Mouse (Mus musculus): ENCODE results near the gene Ppih. TPM values are rescaled to one million over a fixed set of nuclear protein-coding genes. Genes with fewer than 3 reads are reported as not detected.

Gene Ppih
- 88.1 and 93.4 TPM in 2 replicates for polyA plus RNA-seq (2016; fragmentation: Nextera tagmentation; extraction: Ambion mirVana)

GRCm38 (mm10) chr4:119320131-119320830 lies at the start of gene Ppih:
Gene Ppih, minus strand, starts transcription at chr4:119320546.
- peaks cover 19% of the 10 kb centered on the region for H3K4me1 ChIP-seq
- peak; percentile 96 for ATAC-seq
- peak within 1 kb of the TSS; percentile 86 for H3K4me2 ChIP-seq
- H3K36me3 ChIP-seq: peaks cover 42% of the 10 kb centered on the region
- peak within 1 kb of the TSS; percentile 93 for H3K4me3 ChIP-seq
- under 1% methylated on average over 44 of the region's 44 CpGs for WGBS (ENCODE audit: insufficient replicate concordance)
- peaks cover 23% of the 10 kb centered on the region for H3K27me3 ChIP-seq (replicated peaks)
- H3K9me3 ChIP-seq (replicated peaks): no peaks in the 10 kb centered on the region
- H3K9ac ChIP-seq: peak within 1 kb of the TSS; percentile 82
- H3K27ac ChIP-seq: peak within 1 kb of the TSS; percentile 75

- ATAC-seq: no peak
- Histone ChIP-seq H3K36me3 (no peaks in the 10 kb centered on the region), H3K4me3 (no peak overlapping the region), H3K9ac (no peak overlapping the region), H3K27ac (no peak overlapping the region), H3K27me3 (replicated peaks) (no peaks in the 10 kb centered on the region), H3K4me2 (no peak overlapping the region), H3K9me3 (replicated peaks) (no peaks in the 10 kb centered on the region), H3K4me1 (no peaks in the 10 kb centered on the region)
- WGBS (ENCODE audit: insufficient replicate concordance): 71% methylated on average over 6 of the region's 6 CpGs
Measured at GRCm38 (mm10) chr4:119369460-119369859, 49.1 kb upstream of the Ppih start.

GRCm38 (mm10) chr4:119366758-119367526 lies 46.6 kb upstream of the Ppih start:
- Histone ChIP-seq H3K4me1 (no peaks in the 10 kb centered on the region), H3K9me3 (replicated peaks) (no peaks in the 10 kb centered on the region), H3K4me2 (no peak overlapping the region), H3K4me3 (no peak overlapping the region), H3K27me3 (replicated peaks) (no peaks in the 10 kb centered on the region), H3K27ac (no peak overlapping the region), H3K36me3 (no peaks in the 10 kb centered on the region), H3K9ac (no peak overlapping the region)
- no peak for ATAC-seq
- 39% methylated on average over 4 of the region's 4 CpGs for WGBS (ENCODE audit: insufficient replicate concordance)

GRCm38 (mm10) chr4:119362231-119362630 lies 41.9 kb upstream of the Ppih start:
- Histone ChIP-seq H3K9me3 (replicated peaks) (no peaks in the 10 kb centered on the region), H3K36me3 (no peaks in the 10 kb centered on the region), H3K4me2 (no peak overlapping the region), H3K4me1 (0 out of 2 replicates have a peak, but pooled peaks cover 6% of the 10 kb centered on the region), H3K4me3 (no peak overlapping the region), H3K27me3 (replicated peaks) (peaks cover 22% of the 10 kb centered on the region), H3K27ac (no peak overlapping the region), H3K9ac (no peak overlapping the region)
- no peak for ATAC-seq
- WGBS (ENCODE audit: insufficient replicate concordance): 60% methylated on average over 3 of the region's 3 CpGs

GRCm38 (mm10) chr4:119359196-119359971 lies 39.0 kb upstream of the Ppih start:
- Histone ChIP-seq H3K4me2 (peak overlapping the region; percentile 67), H3K27me3 (replicated peaks) (peaks cover 37% of the 10 kb centered on the region), H3K9me3 (replicated peaks) (no peaks in the 10 kb centered on the region), H3K36me3 (no peaks in the 10 kb centered on the region), H3K27ac (no peak overlapping the region), H3K9ac (peak overlapping the region; percentile 39; the same call in 1 of the 2 replicates), H3K4me1 (0 out of 2 replicates have a peak, but pooled peaks cover 6% of the 10 kb centered on the region), H3K4me3 (peak overlapping the region; percentile 46)
- 9% methylated on average over 30 of the region's 30 CpGs for WGBS (ENCODE audit: insufficient replicate concordance)
- no peak for ATAC-seq

GRCm38 (mm10) chr4:119345508-119345907 lies 25.2 kb upstream of the Ppih start:
- Histone ChIP-seq H3K27me3 (replicated peaks) (no peaks in the 10 kb centered on the region), H3K36me3 (no peaks in the 10 kb centered on the region), H3K9ac (no peak overlapping the region), H3K4me1 (no peaks in the 10 kb centered on the region), H3K9me3 (replicated peaks) (no peaks in the 10 kb centered on the region), H3K4me3 (no peak overlapping the region), H3K27ac (no peak overlapping the region), H3K4me2 (no peak overlapping the region)
- 88% methylated on average over 6 of the region's 6 CpGs for WGBS (ENCODE audit: insufficient replicate concordance)
- ATAC-seq: no peak

- peak; percentile 49; the same call in 1 of the 2 replicates for ATAC-seq
- Histone ChIP-seq H3K27ac (no peak overlapping the region), H3K4me2 (no peak overlapping the region), H3K4me3 (no peak overlapping the region), H3K4me1 (no peaks in the 10 kb centered on the region), H3K36me3 (no peaks in the 10 kb centered on the region), H3K9me3 (replicated peaks) (no peaks in the 10 kb centered on the region), H3K9ac (no peak overlapping the region), H3K27me3 (replicated peaks) (no peaks in the 10 kb centered on the region)
- WGBS (ENCODE audit: insufficient replicate concordance): 3% methylated on average over 10 of the region's 10 CpGs
Measured at GRCm38 (mm10) chr4:119338861-119339361, 18.6 kb upstream of the Ppih start.

GRCm38 (mm10) chr4:119338422-119338821 lies 18.1 kb upstream of the Ppih start:
- H3K27ac ChIP-seq: no peak overlapping the region
- H3K36me3 ChIP-seq: no peaks in the 10 kb centered on the region
- H3K4me1 ChIP-seq: no peaks in the 10 kb centered on the region
- 64% methylated on average over 4 of the region's 4 CpGs for WGBS (ENCODE audit: insufficient replicate concordance)
- H3K27me3 ChIP-seq (replicated peaks): no peaks in the 10 kb centered on the region
- H3K4me2 ChIP-seq: no peak overlapping the region
- H3K9me3 ChIP-seq (replicated peaks): no peaks in the 10 kb centered on the region
- H3K4me3 ChIP-seq: no peak overlapping the region
- ATAC-seq: no peak
- H3K9ac ChIP-seq: no peak overlapping the region

- no peak overlapping the region for H3K27ac ChIP-seq
- no peak overlapping the region for H3K4me2 ChIP-seq
- WGBS (ENCODE audit: insufficient replicate concordance): 78% methylated on average over 6 of the region's 6 CpGs
- no peaks in the 10 kb centered on the region for H3K4me1 ChIP-seq
- no peaks in the 10 kb centered on the region for H3K36me3 ChIP-seq
- no peaks in the 10 kb centered on the region for H3K9me3 ChIP-seq (replicated peaks)
- no peak for ATAC-seq
- H3K4me3 ChIP-seq: no peak overlapping the region
- H3K27me3 ChIP-seq (replicated peaks): no peaks in the 10 kb centered on the region; the same call in 1 of the 2 replicates
- no peak overlapping the region for H3K9ac ChIP-seq
Measured at GRCm38 (mm10) chr4:119333487-119333886, 13.1 kb upstream of the Ppih start.

GRCm38 (mm10) chr4:119320896-119321550 lies 677 bp upstream of the Ppih start:
- peak overlapping the region; percentile 82; the same call in 1 of the 2 replicates for H3K9ac ChIP-seq
- peaks cover 19% of the 10 kb centered on the region for H3K4me1 ChIP-seq
- H3K27me3 ChIP-seq (replicated peaks): peaks cover 23% of the 10 kb centered on the region
- peak overlapping the region; percentile 86 for H3K4me2 ChIP-seq
- WGBS (ENCODE audit: insufficient replicate concordance): 28% methylated on average over 10 of the region's 10 CpGs
- peak overlapping the region; percentile 93 for H3K4me3 ChIP-seq
- H3K36me3 ChIP-seq: peaks cover 34% of the 10 kb centered on the region
- no peaks in the 10 kb centered on the region for H3K9me3 ChIP-seq (replicated peaks)
- ATAC-seq: peak; percentile 40
- H3K27ac ChIP-seq: peak overlapping the region; percentile 75; the same call in 1 of the 2 replicates

- H3K4me1 ChIP-seq: peaks cover under 1% of the 10 kb centered on the region; the same call in 1 of the 2 replicates
Measured at GRCm38 (mm10) chr4:119313756-119314155, 6.6 kb downstream of the Ppih start.

More at GRCm38 (mm10) chr4:119313756-119314155, 6.6 kb downstream of the Ppih start:
- Histone ChIP-seq H3K27me3 (replicated peaks) (no peaks in the 10 kb centered on the region), H3K27ac (no peak overlapping the region), H3K9ac (no peak overlapping the region), H3K9me3 (replicated peaks) (no peaks in the 10 kb centered on the region), H3K36me3 (peaks cover 94% of the 10 kb centered on the region), H3K4me2 (no peak overlapping the region), H3K4me3 (no peak overlapping the region)
- ATAC-seq: no peak
- WGBS (ENCODE audit: insufficient replicate concordance): 84% methylated on average over 1 of the region's 1 CpGs
